Mouse (Mus musculus) embryonic facial prominence, embryonic 11.5 days (tissue): Measurements from ENCODE around the gene Ahdc1. TPM values are rescaled to one million over a fixed set of nuclear protein-coding genes. Genes with fewer than 3 reads are reported as not detected.

ENCODE experiments used
- ATAC-seq: fragments of 200-750 bp; cut with Nextera tagmentation; replicated peaks from 2 replicates; pipeline ENCODE4 v1.8.0; 2017; ENCODE audit warnings: low read depth; ENCODE audit not compliant: insufficient number of reproducible peaks, low FRiP score, low TSS enrichment
- DNase-seq: peaks from one replicate; pipeline ENCODE4 v3.0.0-alpha.2; 2015; ENCODE audit warnings: low spot score
- H3K27ac ChIP-seq: fragments of 300-500 bp; sonication (generic); replicated peaks from 2 replicates; pipeline ENCODE4 v1.5.1; 2014; ENCODE audit warnings: mild to moderate bottlenecking, low read depth, low read length, control low read depth
- H3K27me3 ChIP-seq: fragments of 300-500 bp; sonication (generic); 2 replicates; pipeline ENCODE4 v1.6.1; 2014; ENCODE audit warnings: mild to moderate bottlenecking, low read length, moderate library complexity, mixed read lengths; ENCODE audit not compliant: control insufficient read depth, insufficient read depth
- H3K36me3 ChIP-seq: fragments of 300-500 bp; sonication (generic); replicated peaks from 2 replicates; pipeline ENCODE4 v1.6.1; 2014; ENCODE audit warnings: low read depth, mild to moderate bottlenecking, low read length, moderate library complexity, mixed read lengths; ENCODE audit not compliant: control insufficient read depth, insufficient read depth
- H3K4me1 ChIP-seq: fragments of 300-500 bp; sonication (generic); 2 replicates; pipeline ENCODE4 v1.6.1; 2014; ENCODE audit warnings: low read length, mixed read lengths; ENCODE audit not compliant: control insufficient read depth, insufficient read depth
- H3K4me2 ChIP-seq: fragments of 300-500 bp; sonication (generic); 2 replicates; pipeline ENCODE4 v1.6.1; 2014; ENCODE audit warnings: low read depth, mild to moderate bottlenecking, control low read depth, low read length, moderate library complexity
- H3K4me3 ChIP-seq: fragments of 300-500 bp; sonication (generic); 2 replicates; pipeline ENCODE4 v1.5.1; 2014; ENCODE audit warnings: low read depth, low read length, control low read depth
- H3K9ac ChIP-seq: fragments of 300-500 bp; sonication (generic); replicated peaks from 2 replicates; pipeline ENCODE4 v1.6.1; 2014; ENCODE audit warnings: mild to moderate bottlenecking, control low read depth, low read length
- H3K9me3 ChIP-seq: fragments of 300-500 bp; sonication (generic); replicated peaks from 2 replicates; pipeline ENCODE4 v1.6.1; 2016; ENCODE audit warnings: mild to moderate bottlenecking, low read length, inconsistent platforms, mixed read lengths; ENCODE audit not compliant: control insufficient read depth
- WGBS: fragments of 180-500 bp; shearing (Covaris S2); extraction: QIAGEN DNeasy Blood & Tissue Kit; methylation state at CpG from one replicate; pipeline ENCODE4 v1.1.7; 2014; 5-methylcytosine and 5-hydroxymethylcytosine counted together
- polyA plus RNA-seq: library from polyadenylated mRNA; unstranded; fragments of >200 nt; fragmentation: Nextera tagmentation; extraction: Ambion mirVana; gene quantifications from 2 replicates; pipeline ENCODE4 v1.2.1, GENCODE M21; 2014

The Ahdc1 gene
- polyA plus RNA-seq, 1 experiment from 2014 or later = 6.6 TPM

DNA sequence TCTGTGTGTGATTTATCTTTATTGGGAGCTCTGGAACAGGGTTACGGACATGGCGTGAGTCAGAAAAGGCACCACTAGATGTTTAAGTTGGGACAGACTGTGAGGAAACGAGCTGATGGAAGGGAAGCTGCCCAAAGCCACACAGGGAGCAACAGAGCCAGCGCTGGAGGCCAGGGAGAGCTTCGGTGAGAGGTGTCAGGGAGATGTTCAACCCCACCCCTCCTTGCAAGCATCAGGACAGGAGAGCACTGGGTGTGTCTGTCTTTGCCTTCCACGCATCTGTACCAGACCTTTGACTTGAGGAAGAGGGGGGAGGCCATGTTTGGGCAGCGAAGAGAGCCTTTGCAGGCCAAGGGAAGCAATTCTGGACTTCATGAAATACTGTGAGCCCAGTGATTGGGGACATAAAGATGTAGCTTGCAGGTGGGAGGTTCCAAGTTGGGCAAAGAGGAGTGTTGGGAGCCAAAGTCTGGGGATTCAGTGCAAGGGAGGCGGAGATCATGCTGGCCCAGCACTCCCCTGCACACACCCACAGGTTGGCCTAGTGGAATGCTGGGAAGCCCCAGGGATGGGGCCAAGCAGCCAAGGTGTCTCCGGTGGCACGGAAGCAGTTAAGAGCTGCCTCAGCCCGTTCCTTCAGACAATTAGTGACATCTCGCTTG is 35.8 kb downstream of the Ahdc1 start:
- Histone ChIP-seq H3K9me3 (no peaks in the 10 kb centered on the region), H3K4me1 (peaks cover 68% of the 10 kb centered on the region), H3K4me2 (peak overlapping the region; percentile 10; the same call in 1 of the 2 replicates), H3K9ac (no peak overlapping the region), H3K27me3 (no peaks in the 10 kb centered on the region), H3K36me3 (no peaks in the 10 kb centered on the region), H3K27ac (peak overlapping the region; percentile 58), H3K4me3 (no peak overlapping the region)
- ATAC-seq (no peak), DNase-seq (no peak)
- 19% methylated on average over 12 of the region's 12 CpGs for WGBS

DNA sequence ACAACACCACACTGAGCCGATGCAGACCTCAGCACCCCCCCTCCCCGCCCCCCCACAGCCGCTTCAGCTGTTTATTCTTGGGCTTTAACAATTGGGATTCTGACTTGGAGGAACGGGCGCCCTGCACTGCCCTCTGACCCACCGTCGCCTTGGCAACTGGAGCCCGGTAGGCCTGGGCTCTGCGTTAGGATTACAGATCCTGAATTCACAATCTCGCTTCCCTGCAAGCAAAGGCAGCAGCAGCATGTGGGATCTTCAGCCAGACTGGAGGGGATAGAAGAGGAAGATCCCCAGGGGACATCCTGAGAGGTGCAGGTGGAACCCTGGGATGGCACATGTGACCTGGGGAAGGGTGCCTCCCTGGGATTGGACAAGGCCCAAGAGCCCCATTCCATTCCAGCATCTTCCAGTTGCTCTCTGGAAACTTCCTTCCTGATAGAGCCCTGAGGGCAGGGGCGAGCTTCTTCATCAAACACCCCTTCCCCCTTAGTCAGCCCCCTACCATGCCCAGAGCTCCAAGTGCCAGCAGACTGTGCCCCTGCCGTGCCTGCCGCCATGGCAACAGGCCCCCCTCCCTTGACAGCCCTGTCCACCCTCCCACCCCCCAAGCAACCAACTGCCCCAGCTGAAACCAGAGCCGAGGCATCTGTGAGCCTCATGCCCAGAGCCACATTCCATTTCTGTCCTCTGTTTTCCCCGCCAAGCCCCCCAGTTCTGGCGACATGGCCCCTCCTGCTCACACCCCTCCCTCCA is 36.5 kb downstream of the Ahdc1 start:
- H3K4me3 ChIP-seq = no peak overlapping the region
- peak overlapping the region; percentile 25 for H3K9ac ChIP-seq

DNA sequence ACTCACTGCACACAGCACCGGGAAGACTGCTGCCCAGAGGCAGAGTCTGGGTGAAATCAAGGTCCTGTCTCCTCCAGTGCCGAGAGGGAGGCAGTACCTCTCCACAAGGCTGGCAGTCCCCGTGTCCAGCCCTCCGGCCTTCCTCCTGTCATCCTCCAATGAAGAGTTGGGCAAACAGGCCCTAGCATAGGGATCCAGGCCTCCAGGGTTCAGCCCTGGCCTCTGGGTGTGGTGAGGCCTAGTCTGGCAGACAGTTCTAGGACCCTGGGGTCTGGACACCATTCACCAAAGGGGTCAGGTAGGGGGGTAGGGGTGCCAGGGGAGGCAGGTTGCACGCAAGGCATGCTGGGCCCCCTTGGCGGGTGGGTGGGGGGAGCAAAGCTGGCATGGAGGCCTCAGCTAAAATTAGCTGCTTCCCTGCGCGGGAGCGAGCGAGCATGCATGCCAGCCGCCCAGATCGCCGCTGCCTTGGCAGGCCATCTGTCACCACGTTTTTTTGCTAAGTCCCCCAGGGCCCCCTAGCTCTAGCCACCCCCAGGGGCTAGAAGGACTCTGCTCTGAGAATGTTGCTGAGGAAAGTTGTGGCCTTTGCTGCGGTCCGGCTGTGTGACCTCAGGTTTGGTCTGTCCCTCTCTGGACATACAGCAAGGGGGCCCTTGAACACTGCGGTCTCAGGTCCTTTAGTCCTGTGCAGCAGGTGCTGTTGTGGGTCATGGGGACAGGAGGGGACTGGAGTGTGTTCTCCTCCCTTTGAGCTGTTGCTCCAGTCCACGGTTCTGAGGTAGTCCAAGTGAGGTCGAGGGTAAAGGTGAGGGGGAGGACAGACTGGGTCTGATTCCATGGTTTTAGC is 38.2 kb downstream of the Ahdc1 start:
- no peak overlapping the region for H3K4me2 ChIP-seq
- WGBS = 64% methylated on average over 19 of the region's 19 CpGs
- DNase-seq (no peak), ATAC-seq (no peak)
- H3K27ac ChIP-seq = no peak overlapping the region
- H3K36me3 ChIP-seq = no peaks in the 10 kb centered on the region
- H3K27me3 ChIP-seq = no peaks in the 10 kb centered on the region
- no peaks in the 10 kb centered on the region for H3K9me3 ChIP-seq
- H3K4me1 ChIP-seq = peaks cover 54% of the 10 kb centered on the region
- H3K4me3 ChIP-seq = no peak overlapping the region
- 0 out of 2 replicates have a peak overlapping the region, but pooled peaks have one; percentile 11 for H3K9ac ChIP-seq

More for the DNA sequence above, 36.5 kb downstream of the Ahdc1 start:
- Histone ChIP-seq H3K9me3 (no peaks in the 10 kb centered on the region), H3K36me3 (no peaks in the 10 kb centered on the region), H3K27ac (peak overlapping the region; percentile 58), H3K4me1 (peaks cover 66% of the 10 kb centered on the region), H3K27me3 (no peaks in the 10 kb centered on the region), H3K4me2 (peak overlapping the region; percentile 10; the same call in 1 of the 2 replicates)
- ATAC-seq = no peak
- peak; percentile 70 for DNase-seq
- WGBS = 7% methylated on average over 16 of the region's 16 CpGs

DNA sequence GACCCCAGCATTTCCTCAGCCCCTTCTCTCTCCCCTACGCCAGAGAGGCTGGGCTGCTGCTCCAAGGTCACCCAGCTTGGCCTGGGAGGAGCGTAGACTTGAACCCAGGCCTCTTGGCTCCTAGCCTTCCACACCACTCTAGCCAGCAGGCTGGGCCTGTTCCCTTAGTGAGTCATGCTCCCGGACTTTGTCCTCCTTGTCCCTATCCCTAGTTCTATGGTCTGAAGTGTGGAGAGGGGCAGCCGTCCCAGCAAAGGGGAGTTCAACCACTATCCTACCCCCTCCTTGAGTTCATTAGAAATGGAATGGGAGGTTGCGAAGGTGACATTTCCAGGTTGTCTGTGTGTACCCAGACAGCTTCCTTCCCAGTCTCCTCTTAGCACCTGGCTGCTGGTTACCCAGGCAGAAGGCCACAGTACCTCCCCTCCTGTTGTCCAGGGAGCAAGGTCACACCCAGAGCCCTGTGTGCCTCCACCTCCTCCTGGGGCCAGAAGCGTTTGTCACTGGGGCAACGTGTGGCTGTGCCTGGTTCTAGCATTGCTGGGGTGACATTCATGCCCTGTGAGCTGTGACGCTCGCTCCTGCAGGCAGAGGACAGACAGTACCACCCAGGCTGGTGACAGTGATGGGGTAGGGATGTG is 39.3 kb downstream of the Ahdc1 start:
- no peak overlapping the region for H3K9ac ChIP-seq
- peaks cover 47% of the 10 kb centered on the region for H3K4me1 ChIP-seq
- no peaks in the 10 kb centered on the region for H3K36me3 ChIP-seq
- no peak overlapping the region for H3K4me3 ChIP-seq
- ATAC-seq (no peak), DNase-seq (no peak)
- H3K27me3 ChIP-seq = no peaks in the 10 kb centered on the region
- H3K9me3 ChIP-seq = no peaks in the 10 kb centered on the region
- H3K4me2 ChIP-seq = no peak overlapping the region
- WGBS = 69% methylated on average over 9 of the region's 9 CpGs
- no peak overlapping the region for H3K27ac ChIP-seq

DNA sequence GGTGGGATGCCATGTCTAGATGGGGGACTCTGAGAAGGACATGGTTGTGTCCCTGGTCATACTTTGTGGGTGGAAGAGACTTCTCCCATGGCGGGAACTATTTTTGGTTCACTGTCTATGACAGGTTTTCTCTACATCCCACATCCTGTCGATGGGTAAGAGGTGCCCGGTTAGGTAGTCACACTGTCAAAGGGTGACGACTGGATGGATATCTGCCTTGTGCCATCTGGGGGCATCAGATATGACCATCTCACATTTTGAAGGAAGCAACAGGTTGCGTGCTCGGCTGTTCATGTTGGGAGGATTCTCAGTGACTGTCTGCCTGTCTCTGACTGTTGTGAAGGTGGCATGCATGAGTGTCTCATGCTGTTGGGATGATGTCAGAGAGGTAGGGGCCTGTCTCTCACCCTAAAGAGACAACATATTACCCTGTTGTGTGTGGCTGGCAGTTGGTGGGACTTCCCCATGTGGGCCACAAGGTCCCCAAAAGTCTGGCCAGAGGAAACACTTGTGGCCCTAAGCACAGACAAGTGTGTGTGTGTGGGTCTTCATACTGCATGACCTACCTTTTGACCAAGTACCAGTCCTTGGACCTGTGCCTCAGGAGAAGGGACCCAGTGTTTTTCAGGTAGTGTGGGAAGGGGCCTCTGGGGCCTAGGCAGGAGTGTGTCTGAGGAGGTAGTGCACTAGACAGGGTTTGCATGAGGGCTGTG is 39.9 kb downstream of the Ahdc1 start:
- Histone ChIP-seq H3K9me3 (no peaks in the 10 kb centered on the region), H3K4me2 (peak overlapping the region; percentile 10; the same call in 1 of the 2 replicates), H3K4me3 (no peak overlapping the region), H3K27me3 (no peaks in the 10 kb centered on the region), H3K4me1 (peaks cover 48% of the 10 kb centered on the region), H3K9ac (peak overlapping the region; percentile 1), H3K27ac (peak overlapping the region; percentile 85), H3K36me3 (no peaks in the 10 kb centered on the region)
- 93% methylated on average over 6 of the region's 6 CpGs for WGBS
- DNase-seq = no peak
- ATAC-seq = no peak

DNA sequence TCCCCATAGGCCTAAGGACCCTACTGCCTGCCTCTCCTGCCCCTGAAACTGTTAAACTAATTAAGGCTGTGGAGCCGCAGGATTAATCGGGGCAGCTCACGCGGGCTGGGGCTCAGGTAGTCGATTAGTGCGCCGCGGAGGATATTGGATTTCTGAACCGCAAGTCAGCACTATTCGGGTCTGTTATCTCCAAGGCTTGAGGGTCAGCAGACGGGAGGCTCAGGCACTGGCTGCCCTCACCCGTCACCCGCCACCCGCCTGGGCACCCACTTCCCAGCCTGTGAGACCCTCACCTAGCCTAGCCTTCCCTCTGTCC is 40.4 kb downstream of the Ahdc1 start:
- H3K4me3 ChIP-seq = no peak overlapping the region
- no peaks in the 10 kb centered on the region for H3K27me3 ChIP-seq
- peak overlapping the region; percentile 1 for H3K9ac ChIP-seq
- H3K4me1 ChIP-seq = peaks cover 48% of the 10 kb centered on the region
- H3K4me2 ChIP-seq = peak overlapping the region; percentile 10; the same call in 1 of the 2 replicates
- H3K27ac ChIP-seq = peak overlapping the region; percentile 85
- WGBS = 29% methylated on average over 14 of the region's 14 CpGs
- DNase-seq (no peak), ATAC-seq (no peak)
- no peaks in the 10 kb centered on the region for H3K36me3 ChIP-seq
- no peaks in the 10 kb centered on the region for H3K9me3 ChIP-seq

DNA sequence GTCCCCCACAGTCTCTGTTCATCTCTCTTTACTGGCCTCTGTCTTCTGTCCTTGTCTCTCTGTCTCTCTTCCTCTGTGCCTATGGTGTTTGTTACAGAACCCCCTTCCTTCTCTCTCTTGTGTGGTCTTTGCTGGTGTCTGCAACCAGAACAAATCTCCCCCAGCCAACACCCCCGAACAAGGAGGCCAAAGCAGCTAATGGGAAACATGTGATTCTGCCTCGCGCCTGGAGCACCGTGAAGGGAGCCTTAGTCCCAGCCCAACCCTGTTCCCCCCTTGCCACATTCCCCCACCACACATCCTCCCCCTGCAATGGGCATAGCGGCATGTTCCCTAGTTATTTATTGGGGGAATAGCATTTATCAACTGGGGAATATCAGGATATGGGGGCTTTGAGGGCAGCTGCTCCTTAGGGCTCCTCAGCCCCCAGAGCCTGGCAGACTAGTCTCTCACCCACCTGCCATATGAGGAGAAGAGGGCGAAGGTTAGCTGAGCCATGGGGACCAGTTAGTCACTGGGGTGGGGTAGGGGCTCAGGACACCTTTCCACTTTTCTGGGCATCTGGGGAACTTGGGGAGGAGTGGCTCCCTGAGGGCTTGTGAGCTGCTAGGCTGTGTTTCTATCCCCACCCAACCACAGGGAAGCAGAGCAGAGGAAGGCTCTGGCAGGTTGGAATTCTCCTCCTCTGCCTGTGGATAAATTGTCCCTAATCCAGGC is 41.1 kb downstream of the Ahdc1 start:
- Histone ChIP-seq H3K27ac (peak overlapping the region; percentile 85), H3K4me3 (no peak overlapping the region), H3K27me3 (no peaks in the 10 kb centered on the region), H3K4me1 (peaks cover 42% of the 10 kb centered on the region), H3K9me3 (no peaks in the 10 kb centered on the region), H3K9ac (peak overlapping the region; percentile 1), H3K4me2 (no peak overlapping the region), H3K36me3 (no peaks in the 10 kb centered on the region)
- 24% methylated on average over 6 of the region's 6 CpGs for WGBS
- ATAC-seq = no peak
- DNase-seq = peak; percentile 79
